Mouse (Mus musculus): Measurements from ENCODE around the gene 4932414N04Rik.

DNA sequence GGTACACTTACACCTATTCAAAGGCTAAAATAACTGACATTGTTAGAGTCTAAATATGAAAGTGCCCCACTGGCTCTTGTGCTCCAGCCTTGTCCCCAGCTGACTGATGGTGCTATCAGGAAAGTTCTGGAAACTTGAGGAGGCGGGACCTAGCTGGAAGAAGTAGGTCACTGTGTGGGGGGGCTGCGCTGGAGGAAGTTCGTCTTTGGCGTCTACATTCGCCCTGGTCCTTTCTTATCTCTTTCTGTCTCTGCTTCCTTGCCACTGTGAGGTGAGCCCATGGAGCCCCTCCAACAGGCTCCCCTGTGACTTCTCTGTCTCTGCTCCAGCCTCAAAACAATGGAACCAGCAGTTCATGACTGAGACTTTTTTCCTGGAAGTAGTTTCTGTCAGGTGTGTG, 136.0 kb downstream of the 4932414N04Rik start:
- TF ChIP-seq POLR2A (IDR thresholded peaks at IDR 0.05; ENCODE audit: low read depth, low read length) (no peak), CTCF (IDR thresholded peaks at IDR 0.05; ENCODE audit: extremely low read depth, insufficient read length, insufficient replicate concordance, low read depth, low read length) (no peak)

Measured in small intestine, adult 2 months (tissue).